Comparison of ENCODE assay signal across 14 mouse cellular contexts in genomic region chr11:113184095-113184494, GRCm38 (mm10).
A peak's percentile ranks its signal among the peaks of the same experiment; 100 is the strongest.
DNase-seq lines count a peak whose midpoint lies in the region; ATAC-seq lines count a peak whose summit lies in the region.
"Had no signal": no experiment of that assay in that cellular context is flagged by ENCODE, and none has a peak within 500 bp of the region (broad histone marks: within the 10 kb centered on the region; RNA-seq: fewer than 3 reads in every experiment).

No protein-coding gene starts in this region.

- no peak overlapping the region for H3K9ac ChIP-seq in lung, embryonic 15.5 days
- 0 out of 2 replicates have a peak overlapping the region, but pooled peaks have one; percentile 20 for H3K9ac ChIP-seq in forebrain, embryonic 11.5 days (ENCODE audit: low read length)
- no peak overlapping the region for H3K9ac ChIP-seq in hindbrain, embryonic 14.5 days
- H3K9ac ChIP-seq in neural tube, embryonic 13.5 days, result no peak overlapping the region
- H3K9ac ChIP-seq: embryonic facial prominence, embryonic 15.5 days; liver, embryonic 12.5 days had no signal

- H3K9me3 ChIP-seq in lung, embryonic 15.5 days, result no peaks in the 10 kb centered on the region
- H3K9me3 ChIP-seq in forebrain, embryonic 11.5 days (ENCODE audit: control insufficient read depth, low read length), result no peaks in the 10 kb centered on the region
- H3K9me3 ChIP-seq in hindbrain, embryonic 14.5 days (ENCODE audit: control insufficient read depth, low read length), result no peaks in the 10 kb centered on the region
- no peaks in the 10 kb centered on the region for H3K9me3 ChIP-seq in neural tube, embryonic 13.5 days
- H3K9me3 ChIP-seq: embryonic facial prominence, embryonic 15.5 days; liver, embryonic 12.5 days had no signal

- no peaks in the 10 kb centered on the region for H3K27me3 ChIP-seq in lung, embryonic 15.5 days
- no peaks in the 10 kb centered on the region for H3K27me3 ChIP-seq in forebrain, embryonic 11.5 days (ENCODE audit: control insufficient read depth, insufficient read depth, low read length)
- no peaks in the 10 kb centered on the region for H3K27me3 ChIP-seq in hindbrain, embryonic 14.5 days (ENCODE audit: control insufficient read depth, insufficient read depth, low read length)
- no peaks in the 10 kb centered on the region for H3K27me3 ChIP-seq in neural tube, embryonic 13.5 days
- H3K27me3 ChIP-seq: embryonic facial prominence, embryonic 15.5 days had no signal

- H3K4me1 ChIP-seq in lung, embryonic 15.5 days, result peaks cover 48% of the 10 kb centered on the region
- peaks cover 31% of the 10 kb centered on the region for H3K4me1 ChIP-seq in forebrain, embryonic 11.5 days (replicated peaks; ENCODE audit: control insufficient read depth, insufficient read depth, low read length)
- H3K4me1 ChIP-seq in hindbrain, embryonic 14.5 days (replicated peaks; ENCODE audit: control insufficient read depth, insufficient read depth, low read length), result peaks cover 19% of the 10 kb centered on the region
- peaks cover 95% of the 10 kb centered on the region for H3K4me1 ChIP-seq in neural tube, embryonic 13.5 days (replicated peaks)
- H3K4me1 ChIP-seq: liver, embryonic 12.5 days had no signal

- 24% methylated on average over 9 of the region's 9 CpGs for WGBS in lung, embryonic 15.5 days
- 3% methylated on average over 9 of the region's 9 CpGs for WGBS in forebrain, embryonic 11.5 days
- WGBS in hindbrain, embryonic 14.5 days, result 4% methylated on average over 9 of the region's 9 CpGs
- 6% methylated on average over 9 of the region's 9 CpGs for WGBS in neural tube, embryonic 13.5 days

- no peak overlapping the region for H3K4me2 ChIP-seq in lung, embryonic 15.5 days
- peak overlapping the region; percentile 21; the same call in 1 of the 2 replicates for H3K4me2 ChIP-seq in forebrain, embryonic 11.5 days (ENCODE audit: low read depth, low read length, severe bottlenecking)
- no peak overlapping the region for H3K4me2 ChIP-seq in hindbrain, embryonic 14.5 days (replicated peaks)
- H3K4me2 ChIP-seq in neural tube, embryonic 13.5 days, result peak overlapping the region; percentile 26
- H3K4me2 ChIP-seq: embryonic facial prominence, embryonic 15.5 days; liver, embryonic 12.5 days had no signal

- H3K27ac ChIP-seq in lung, embryonic 15.5 days, result peak overlapping the region; percentile 62
- H3K27ac ChIP-seq in forebrain, embryonic 11.5 days (ENCODE audit: low read depth, low read length), result peak overlapping the region; percentile 26
- peak overlapping the region; percentile 43 for H3K27ac ChIP-seq in hindbrain, embryonic 14.5 days
- peak overlapping the region; percentile 65 for H3K27ac ChIP-seq in neural tube, embryonic 13.5 days (replicated peaks)
- H3K27ac ChIP-seq: embryonic facial prominence, embryonic 15.5 days; liver, embryonic 12.5 days had no signal

- H3K36me3 ChIP-seq in lung, embryonic 15.5 days, result no peaks in the 10 kb centered on the region
- no peaks in the 10 kb centered on the region for H3K36me3 ChIP-seq in forebrain, embryonic 11.5 days (ENCODE audit: control insufficient read depth, insufficient read depth, low read length)
- no peaks in the 10 kb centered on the region for H3K36me3 ChIP-seq in hindbrain, embryonic 14.5 days (replicated peaks; ENCODE audit: control insufficient read depth, insufficient read depth)
- no peaks in the 10 kb centered on the region for H3K36me3 ChIP-seq in neural tube, embryonic 13.5 days
- H3K36me3 ChIP-seq: embryonic facial prominence, embryonic 15.5 days; liver, embryonic 12.5 days had no signal

- H3K4me3 ChIP-seq in lung, embryonic 15.5 days, result no peak overlapping the region
- H3K4me3 ChIP-seq in forebrain, embryonic 11.5 days (ENCODE audit: low read depth, low read length), result no peak overlapping the region
- no peak overlapping the region for H3K4me3 ChIP-seq in hindbrain, embryonic 14.5 days (replicated peaks; ENCODE audit: low read length)
- no peak overlapping the region for H3K4me3 ChIP-seq in neural tube, embryonic 13.5 days
- H3K4me3 ChIP-seq: embryonic facial prominence, embryonic 15.5 days; liver, embryonic 12.5 days; megakaryocyte, embryonic 14.5 days had no signal

- no peak for ATAC-seq in lung, embryonic 15.5 days (ENCODE audit: borderline replicate concordance, extremely low read depth, low FRiP score, low TSS enrichment)
- ATAC-seq in forebrain, embryonic 11.5 days (replicated peaks; ENCODE audit: low FRiP score), result no peak
- ATAC-seq in hindbrain, embryonic 14.5 days (ENCODE audit: low FRiP score), result no peak
- ATAC-seq in neural tube, embryonic 13.5 days (ENCODE audit: low read depth), result no peak
- ATAC-seq: activated CD4-positive, CD25-positive, alpha-beta regulatory T cell, adult 4 months; liver, embryonic 12.5 days had no signal

- DNase-seq in lung, adult 18-20 months, result no peak
- DNase-seq in forebrain, embryonic 11.5 days (ENCODE audit: low spot score), result no peak
- no peak for DNase-seq in hindbrain, embryonic 14.5 days (ENCODE audit: low spot score)
- no peak for DNase-seq in thymus, postnatal 36 days
- DNase-seq in adrenal gland, adult 18-20 months (ENCODE audit: low spot score in 2 of 2), result no peak
- DNase-seq: gastrocnemius, postnatal 10 days; heart, postnatal 36 days; thymus, postnatal 25 days had no signal

Comparison
In these comparisons a context has a peak if more than half of its experiments do, and no peak if none do; other contexts are left out.
1. H3K4me2 ChIP-seq: peak in forebrain, embryonic 11.5 days (single experiment) and neural tube, embryonic 13.5 days (single experiment); none in lung, embryonic 15.5 days (single experiment) and hindbrain, embryonic 14.5 days (single experiment).
2. Peak in every context shown above with its lines, with median percentiles within 50 percentile points of each other: H3K27ac ChIP-seq.